Mouse (Mus musculus) liver, adult 2 months (tissue): ENCODE data around the gene Myo18a.

Experiments used
- CTCF ChIP-seq: fragments of 200-500 bp; IDR thresholded peaks from 2 replicates; pipeline ENCODE4 v1.5.1; 2011; ENCODE audit warnings: low read depth, low read length, control low read depth
- POLR2A ChIP-seq: fragments of 200-500 bp; IDR thresholded peaks from 2 replicates; pipeline ENCODE4 v1.6.1; 2011; ENCODE audit warnings: low read length, control low read depth; ENCODE audit not compliant: insufficient read depth; ENCODE audit errors: extremely low read depth

- no peak for TF ChIP-seq CTCF
- TF ChIP-seq POLR2A: no peak
Observed at GRCm38 (mm10) chr11:77893283-77893682, 130.2 kb downstream of the Myo18a start.
